Comparison of ENCODE assay signal across 8 mouse cellular contexts in the genomic region with DNA sequence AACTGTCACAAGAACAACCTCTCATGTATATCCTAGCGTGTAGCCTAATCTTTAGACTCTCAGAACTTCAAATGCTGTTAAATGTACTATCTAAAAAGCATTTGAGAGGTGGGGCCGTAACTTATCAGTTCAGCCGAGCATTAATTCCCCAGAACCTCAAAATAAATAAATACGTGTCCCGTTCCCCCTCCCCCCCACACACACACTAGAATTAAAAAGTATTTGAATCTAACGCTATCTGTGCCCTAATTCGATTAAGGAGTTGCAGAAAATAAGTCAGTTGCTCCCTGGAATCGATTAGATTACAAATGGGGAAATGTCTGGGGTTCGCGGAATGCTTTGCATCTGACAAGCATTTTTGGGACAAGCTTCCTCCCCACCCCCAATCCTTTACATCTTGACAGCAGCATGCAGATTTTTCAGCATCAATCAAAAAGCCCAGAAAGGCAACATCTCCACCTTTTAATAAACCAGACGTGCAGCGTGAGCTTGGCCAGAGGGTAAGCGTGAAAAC. TPM values are rescaled to one million over a fixed set of nuclear protein-coding genes. Genes with fewer than 3 reads are reported as not detected.
DNase-seq lines count a peak whose midpoint lies in the region; ATAC-seq lines count a peak whose summit lies in the region.

No protein-coding gene starts in this region.

- H3K4me1 ChIP-seq in hindbrain, embryonic 12.5 days: peaks cover 68% of the 10 kb centered on the region
- peaks cover 64% of the 10 kb centered on the region for H3K4me1 ChIP-seq in midbrain, embryonic 12.5 days

- peak; percentile 17 for DNase-seq in cerebellum, adult 8-10 months
- DNase-seq in cerebellum, adult 9-10 months: no peak
- DNase-seq in MEL-GATA-1-ER (ENCODE audit: extremely low read depth, low read depth): peak; percentile 23
- no peak for DNase-seq in frontal cortex, postnatal 25 days (ENCODE audit: low spot score in 2 of 2)
- DNase-seq in right cerebral cortex, postnatal 36 days (ENCODE audit: low spot score in 2 of 2): no peak
- no peak for DNase-seq in thymus, postnatal 14 days

- no peaks in the 10 kb centered on the region for H3K27me3 ChIP-seq in hindbrain, embryonic 12.5 days
- peaks cover 4% of the 10 kb centered on the region; the same call in 1 of the 2 replicates for H3K27me3 ChIP-seq in midbrain, embryonic 12.5 days

- peak overlapping the region; percentile 82 for H3K9ac ChIP-seq in hindbrain, embryonic 12.5 days
- H3K9ac ChIP-seq in midbrain, embryonic 12.5 days (replicated peaks): peak overlapping the region; percentile 93

- H3K27ac ChIP-seq in hindbrain, embryonic 12.5 days: 0 out of 2 replicates have a peak overlapping the region, but pooled peaks have one; percentile 89
- peak overlapping the region; percentile 89; the same call in 1 of the 2 replicates for H3K27ac ChIP-seq in midbrain, embryonic 12.5 days (replicated peaks)

- no peaks in the 10 kb centered on the region for H3K9me3 ChIP-seq in hindbrain, embryonic 12.5 days (replicated peaks)
- no peaks in the 10 kb centered on the region for H3K9me3 ChIP-seq in midbrain, embryonic 12.5 days

- H3K36me3 ChIP-seq in hindbrain, embryonic 12.5 days: no peaks in the 10 kb centered on the region
- no peaks in the 10 kb centered on the region; the same call in 1 of the 2 replicates for H3K36me3 ChIP-seq in midbrain, embryonic 12.5 days

- WGBS in hindbrain, embryonic 12.5 days: 7% methylated on average over 13 of the region's 13 CpGs
- 8% methylated on average over 13 of the region's 13 CpGs for WGBS in midbrain, embryonic 12.5 days

- ATAC-seq in hindbrain, embryonic 12.5 days (ENCODE audit: low FRiP score): no peak
- ATAC-seq in midbrain, embryonic 12.5 days (ENCODE audit: low FRiP score, low read depth): no peak

- H3K4me2 ChIP-seq in hindbrain, embryonic 12.5 days (replicated peaks): peak overlapping the region; percentile 93
- peak overlapping the region; percentile 95 for H3K4me2 ChIP-seq in midbrain, embryonic 12.5 days (replicated peaks)

- peak overlapping the region; percentile 62 for H3K4me3 ChIP-seq in hindbrain, embryonic 12.5 days
- peak overlapping the region; percentile 74 for H3K4me3 ChIP-seq in midbrain, embryonic 12.5 days

RNA-seq across cellular contexts. Expression of gene Trim2, which starts 48.1 kb away (rescaled TPM):
- 121 and 125 TPM in 2 replicates for polyA plus RNA-seq in hindbrain, embryonic 12.5 days (2016; fragmentation: Nextera tagmentation; extraction: Ambion mirVana)
- 176 and 184 TPM in 2 replicates for polyA plus RNA-seq in midbrain, embryonic 12.5 days (2016; fragmentation: Nextera tagmentation; extraction: Ambion mirVana)

Comparison
In these comparisons a context has a peak if more than half of its experiments do, and no peak if none do; other contexts are left out.
1. DNase-seq: peak in cerebellum, adult 8-10 months (single experiment) and MEL-GATA-1-ER (single experiment); none in cerebellum, adult 9-10 months (single experiment), frontal cortex, postnatal 25 days (0 of 2), right cerebral cortex, postnatal 36 days (0 of 2) and thymus, postnatal 14 days (single experiment).